Mouse (Mus musculus): ENCODE measurements at regions not wholly inside any gene's neighbourhood (a gene's known extent, or its start where the extent isn't known, plus 50 kb on each side); places are given as distances from the start of the nearest gene placed in this dataset.

GRCm38 (mm10) chr9:91959076-91959475, 233.7 kb upstream of the Plscr5 start:
- no peaks in the 10 kb centered on the region for H3K9me3 ChIP-seq
- no peak for ATAC-seq (ENCODE audit: low FRiP score, low read depth)
- peaks cover 3% of the 10 kb centered on the region; the same call in 1 of the 2 replicates for H3K4me1 ChIP-seq (replicated peaks)
- H3K4me3 ChIP-seq: no peak overlapping the region
- WGBS: 60% methylated on average over 3 of the region's 3 CpGs
- no peak overlapping the region for H3K4me2 ChIP-seq
- peak overlapping the region; percentile 45; the same call in 1 of the 2 replicates for H3K27ac ChIP-seq (replicated peaks)
- H3K27me3 ChIP-seq: no peaks in the 10 kb centered on the region
- no peak overlapping the region for H3K9ac ChIP-seq
- H3K36me3 ChIP-seq: no peaks in the 10 kb centered on the region

DNA sequence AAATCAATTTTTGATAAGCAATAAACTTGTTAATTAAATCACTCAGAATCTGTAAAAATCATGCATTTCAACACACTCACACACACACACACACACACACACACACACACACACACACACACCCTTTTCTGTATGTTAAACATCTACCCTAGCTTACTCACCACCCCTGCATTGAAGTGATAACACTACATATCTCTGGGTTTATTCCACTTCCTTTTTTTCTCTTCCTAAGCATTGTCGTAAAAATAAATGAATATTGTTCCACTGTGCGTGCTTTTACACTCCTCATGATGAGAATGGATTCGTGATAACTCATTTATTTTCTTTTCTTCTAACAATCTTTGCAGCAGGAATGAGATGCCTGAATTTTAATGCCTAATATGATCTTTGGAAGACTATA, 234.3 kb upstream of the Plscr5 start:
- Histone ChIP-seq H3K27me3 (no peaks in the 10 kb centered on the region), H3K4me1 (replicated peaks) (peaks cover 3% of the 10 kb centered on the region; the same call in 1 of the 2 replicates), H3K9ac (no peak overlapping the region), H3K4me3 (no peak overlapping the region), H3K36me3 (no peaks in the 10 kb centered on the region), H3K27ac (replicated peaks) (no peak overlapping the region), H3K9me3 (no peaks in the 10 kb centered on the region), H3K4me2 (no peak overlapping the region)
- WGBS: 57% methylated on average over 3 of the region's 3 CpGs
- no peak for ATAC-seq (ENCODE audit: low FRiP score, low read depth)

DNA sequence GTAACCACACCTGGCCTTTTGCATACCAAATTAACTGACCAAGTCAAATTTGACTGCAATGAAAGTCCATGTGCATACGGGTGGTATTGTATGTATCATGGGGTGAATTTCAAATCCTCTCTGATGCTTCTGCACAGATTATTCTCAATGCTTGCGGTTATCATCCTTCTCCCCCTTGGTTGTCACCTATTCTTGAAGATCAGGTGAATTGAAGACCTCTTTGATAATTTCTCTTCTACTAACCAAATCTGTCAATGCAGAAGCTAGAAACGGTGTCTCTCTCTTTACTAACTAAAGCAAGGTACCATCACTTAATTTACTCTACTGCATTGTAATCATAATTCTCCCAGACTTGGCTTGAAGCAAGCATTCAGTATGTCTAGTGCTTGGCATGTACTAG, 235.7 kb upstream of the Plscr5 start:
- H3K27me3 ChIP-seq: no peaks in the 10 kb centered on the region
- no peak overlapping the region for H3K4me3 ChIP-seq
- no peak overlapping the region for H3K4me2 ChIP-seq
- WGBS: 91% methylated on average over 3 of the region's 3 CpGs
- ATAC-seq (ENCODE audit: low FRiP score, low read depth): no peak
- H3K4me1 ChIP-seq (replicated peaks): peaks cover 3% of the 10 kb centered on the region; the same call in 1 of the 2 replicates
- H3K36me3 ChIP-seq: no peaks in the 10 kb centered on the region
- H3K27ac ChIP-seq (replicated peaks): no peak overlapping the region
- H3K9ac ChIP-seq: no peak overlapping the region
- H3K9me3 ChIP-seq: no peaks in the 10 kb centered on the region

- H3K4me2 ChIP-seq: no peak overlapping the region
- H3K27ac ChIP-seq (replicated peaks): no peak overlapping the region
- 88% methylated on average over 1 of the region's 1 CpGs for WGBS
- no peak overlapping the region for H3K9ac ChIP-seq
- no peaks in the 10 kb centered on the region for H3K36me3 ChIP-seq
- H3K4me3 ChIP-seq: no peak overlapping the region
- no peaks in the 10 kb centered on the region for H3K4me1 ChIP-seq (replicated peaks)
- H3K27me3 ChIP-seq: no peaks in the 10 kb centered on the region
- H3K9me3 ChIP-seq: no peaks in the 10 kb centered on the region
- ATAC-seq (ENCODE audit: low FRiP score, low read depth): no peak
These were observed 244.0 kb upstream of the Plscr5 start for GRCm38 (mm10) chr9:91948746-91949145.

GRCm38 (mm10) chr9:91942001-91942400, 250.7 kb upstream of the Plscr5 start:
- Histone ChIP-seq H3K4me1 (replicated peaks) (no peaks in the 10 kb centered on the region), H3K4me3 (no peak overlapping the region), H3K27ac (replicated peaks) (no peak overlapping the region), H3K9ac (no peak overlapping the region), H3K9me3 (no peaks in the 10 kb centered on the region), H3K27me3 (no peaks in the 10 kb centered on the region), H3K4me2 (no peak overlapping the region), H3K36me3 (no peaks in the 10 kb centered on the region)
- ATAC-seq (ENCODE audit: low FRiP score, low read depth): no peak
- WGBS: 27% methylated on average over 1 of the region's 1 CpGs

DNA sequence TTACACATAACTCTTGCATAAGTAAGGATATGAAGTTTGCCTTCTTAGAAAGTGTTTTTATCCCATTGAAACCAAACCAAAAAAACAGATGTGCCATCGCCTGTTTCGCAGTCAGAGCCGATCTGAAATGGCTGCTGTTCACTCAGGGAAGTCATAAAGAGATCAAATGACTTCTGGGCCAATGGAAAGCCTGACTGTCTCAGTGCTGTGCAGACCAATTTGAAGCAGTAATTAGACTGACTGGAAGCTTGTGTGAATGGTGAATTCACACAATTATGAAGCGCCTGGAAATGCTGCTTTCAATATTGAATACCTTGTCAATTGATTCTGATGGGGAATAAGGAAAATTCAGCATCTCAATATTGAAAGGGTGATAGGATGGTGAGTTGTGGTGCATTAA, 254.0 kb upstream of the Plscr5 start:
- Histone ChIP-seq H3K4me3 (no peak overlapping the region), H3K4me1 (replicated peaks) (no peaks in the 10 kb centered on the region), H3K9me3 (no peaks in the 10 kb centered on the region), H3K27me3 (no peaks in the 10 kb centered on the region), H3K36me3 (no peaks in the 10 kb centered on the region), H3K4me2 (0 out of 2 replicates have a peak overlapping the region, but pooled peaks have one; percentile 15), H3K9ac (no peak overlapping the region), H3K27ac (replicated peaks) (no peak overlapping the region)
- 66% methylated on average over 4 of the region's 4 CpGs for WGBS
- ATAC-seq (ENCODE audit: low FRiP score, low read depth): no peak

GRCm38 (mm10) chr9:91904066-91904465, 288.7 kb upstream of the Plscr5 start:
- Histone ChIP-seq H3K27ac (replicated peaks) (no peak overlapping the region), H3K9ac (no peak overlapping the region), H3K4me2 (no peak overlapping the region), H3K4me3 (no peak overlapping the region), H3K36me3 (no peaks in the 10 kb centered on the region), H3K9me3 (no peaks in the 10 kb centered on the region), H3K27me3 (no peaks in the 10 kb centered on the region), H3K4me1 (replicated peaks) (no peaks in the 10 kb centered on the region)
- 69% methylated on average over 5 of the region's 5 CpGs for WGBS
- no peak for ATAC-seq (ENCODE audit: low FRiP score, low read depth)

DNA sequence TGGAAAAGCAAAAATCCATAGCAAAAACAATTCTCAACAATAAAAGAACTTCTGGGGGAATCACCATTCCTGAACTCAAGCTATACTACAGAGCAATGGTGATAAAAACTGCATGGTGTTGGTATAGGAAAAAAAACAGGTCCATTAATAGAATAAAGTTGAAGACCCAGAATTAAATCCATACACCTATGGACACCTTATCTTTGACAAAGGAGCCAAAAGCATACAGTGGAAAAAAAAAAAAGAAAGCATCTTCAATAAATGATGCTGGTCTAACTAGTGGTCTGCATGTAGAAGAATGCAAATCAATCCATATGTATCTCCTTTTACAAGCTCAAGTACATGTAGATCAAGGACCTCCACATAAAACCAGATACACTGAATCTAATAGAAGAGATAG, 291.8 kb upstream of the Plscr5 start:
- H3K27ac ChIP-seq (replicated peaks): no peak overlapping the region
- H3K4me2 ChIP-seq: no peak overlapping the region
- H3K27me3 ChIP-seq: no peaks in the 10 kb centered on the region
- no peaks in the 10 kb centered on the region for H3K36me3 ChIP-seq
- no peak overlapping the region for H3K4me3 ChIP-seq
- no peaks in the 10 kb centered on the region for H3K9me3 ChIP-seq
- ATAC-seq (ENCODE audit: low FRiP score, low read depth): no peak
- H3K9ac ChIP-seq: no peak overlapping the region
- H3K4me1 ChIP-seq (replicated peaks): no peaks in the 10 kb centered on the region

- Histone ChIP-seq H3K4me2 (no peak overlapping the region), H3K4me3 (no peak overlapping the region), H3K27me3 (no peaks in the 10 kb centered on the region), H3K4me1 (replicated peaks) (no peaks in the 10 kb centered on the region), H3K9ac (no peak overlapping the region), H3K36me3 (no peaks in the 10 kb centered on the region), H3K27ac (replicated peaks) (no peak overlapping the region), H3K9me3 (no peaks in the 10 kb centered on the region)
- WGBS: 84% methylated on average over 1 of the region's 1 CpGs
- no peak for ATAC-seq (ENCODE audit: low FRiP score, low read depth)
These were observed 315.9 kb upstream of the Plscr5 start for GRCm38 (mm10) chr9:91876823-91877222.

- H3K27me3 ChIP-seq: no peaks in the 10 kb centered on the region
- ATAC-seq (ENCODE audit: low FRiP score, low read depth): no peak
- no peak overlapping the region for H3K9ac ChIP-seq
- no peaks in the 10 kb centered on the region for H3K4me1 ChIP-seq (replicated peaks)
- H3K27ac ChIP-seq (replicated peaks): no peak overlapping the region
- no peak overlapping the region for H3K4me3 ChIP-seq
- H3K4me2 ChIP-seq: no peak overlapping the region
- H3K36me3 ChIP-seq: no peaks in the 10 kb centered on the region
- 50% methylated on average over 3 of the region's 3 CpGs for WGBS
- no peaks in the 10 kb centered on the region for H3K9me3 ChIP-seq
These were observed 361.2 kb upstream of the Plscr5 start for GRCm38 (mm10) chr9:91831556-91831955.

DNA sequence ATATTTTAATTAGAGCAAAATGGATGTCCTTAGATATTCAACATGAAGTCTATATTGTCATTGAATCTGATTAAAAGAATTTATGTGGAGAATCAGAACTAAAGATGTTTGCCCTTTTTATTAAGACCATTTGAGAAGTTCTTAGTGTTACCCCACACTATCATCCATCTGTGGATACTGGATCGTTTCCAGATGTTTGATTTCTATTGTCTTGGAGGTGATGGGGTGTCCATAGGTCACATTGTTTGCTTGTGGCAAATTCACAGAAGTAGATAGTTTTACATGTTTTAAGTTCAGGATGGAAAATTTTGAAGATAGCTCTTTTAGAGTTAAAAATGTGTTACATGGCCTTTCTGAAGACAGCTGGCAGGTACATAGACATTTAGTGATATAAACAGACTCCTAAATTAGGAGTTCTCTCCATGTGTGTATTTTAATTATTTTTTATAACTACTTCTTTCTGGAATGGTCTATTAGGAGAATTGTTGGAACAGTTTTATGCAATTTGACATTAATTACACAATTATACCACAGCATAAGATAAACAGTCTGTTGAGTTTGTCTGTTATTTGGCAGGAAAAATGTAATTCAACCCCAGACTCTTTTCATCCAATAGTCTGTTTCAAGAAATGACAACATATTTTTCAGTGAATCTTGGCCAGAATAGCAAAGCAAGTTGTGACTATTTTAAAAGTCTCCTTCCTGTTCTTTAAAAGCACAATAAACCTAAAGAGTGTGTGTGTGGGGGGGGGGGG, 368.8 kb upstream of the Plscr5 start:
- H3K27me3 ChIP-seq: no peaks in the 10 kb centered on the region
- no peak overlapping the region for H3K9ac ChIP-seq
- WGBS: 87% methylated on average over 1 of the region's 1 CpGs
- ATAC-seq (ENCODE audit: low FRiP score, low read depth): no peak
- H3K4me3 ChIP-seq: no peak overlapping the region
- no peak overlapping the region for H3K4me2 ChIP-seq
- H3K4me1 ChIP-seq (replicated peaks): no peaks in the 10 kb centered on the region
- H3K27ac ChIP-seq (replicated peaks): no peak overlapping the region
- no peaks in the 10 kb centered on the region for H3K9me3 ChIP-seq
- no peaks in the 10 kb centered on the region for H3K36me3 ChIP-seq

GRCm38 (mm10) chr9:91818616-91819328, 374.0 kb upstream of the Plscr5 start:
- Histone ChIP-seq H3K27ac (replicated peaks) (no peak overlapping the region), H3K9me3 (no peaks in the 10 kb centered on the region), H3K4me3 (no peak overlapping the region), H3K36me3 (no peaks in the 10 kb centered on the region), H3K4me1 (replicated peaks) (no peaks in the 10 kb centered on the region), H3K27me3 (no peaks in the 10 kb centered on the region), H3K9ac (no peak overlapping the region), H3K4me2 (peak overlapping the region; percentile 17; the same call in 1 of the 2 replicates)
- peak; percentile 83 for ATAC-seq (ENCODE audit: low FRiP score, low read depth)
- 48% methylated on average over 13 of the region's 13 CpGs for WGBS
